Mouse (Mus musculus) heart, embryonic 14.5 days (tissue): ENCODE measurements around the gene Rdm1. TPM values are rescaled to one million over a fixed set of nuclear protein-coding genes. Genes with fewer than 3 reads are reported as not detected.
"Not testable (repeated sequence)": the region's sequence is repeated elsewhere in the genome, so short reads cannot be mapped to it uniquely, and the experiment has no call there.

Experiments used
- ATAC-seq: fragments of 200-750 bp; cut with Nextera tagmentation; 2 replicates; pipeline ENCODE4 v1.8.0; 2017; ENCODE audit warnings: low read depth, moderate TSS enrichment; ENCODE audit not compliant: insufficient number of reproducible peaks, insufficient read depth, low FRiP score
- H3K27ac ChIP-seq, 2 experiments: fragments of 200-500 bp in 1 of 2; fragments of 300-500 bp in 1 of 2; sonication (generic) in 1 of 2; replicated peaks in 1 of 2; 2 replicates each; pipeline ENCODE4 v1.5.1; 2012 to 2014; ENCODE audit warnings: low read depth in 2 of 2, low read length in 2 of 2, control low read depth in 1 of 2, mild to moderate bottlenecking in 1 of 2, mixed read lengths in 1 of 2; ENCODE audit not compliant: control insufficient read depth in 1 of 2, insufficient read depth in 1 of 2
- H3K27me3 ChIP-seq: fragments of 300-500 bp; sonication (generic); 2 replicates; pipeline ENCODE4 v1.6.1; 2014; ENCODE audit warnings: mild to moderate bottlenecking, low read length, control low read depth; ENCODE audit not compliant: control insufficient read depth, insufficient read depth
- H3K36me3 ChIP-seq: fragments of 300-500 bp; sonication (generic); 2 replicates; pipeline ENCODE4 v1.6.1; 2014; ENCODE audit warnings: mild to moderate bottlenecking, control low read depth, low read length, mixed read lengths; ENCODE audit not compliant: control insufficient read depth, insufficient read depth
- H3K4me1 ChIP-seq, 2 experiments: fragments of 200-500 bp in 1 of 2; fragments of 300-500 bp in 1 of 2; sonication (generic) in 1 of 2; 2 replicates each; pipeline ENCODE4 v1.6.1; 2012 to 2014; ENCODE audit warnings: low read length in 2 of 2, control low read depth in 1 of 2, mixed read lengths in 1 of 2; ENCODE audit not compliant: control insufficient read depth in 2 of 2, insufficient read depth in 2 of 2
- H3K4me2 ChIP-seq: fragments of 300-500 bp; sonication (generic); 2 replicates; pipeline ENCODE4 v1.6.1; 2014; ENCODE audit warnings: mild to moderate bottlenecking, low read length
- H3K4me3 ChIP-seq, 2 experiments: fragments of 200-500 bp in 1 of 2; fragments of 300-500 bp in 1 of 2; sonication (generic) in 1 of 2; 2 replicates each; pipeline ENCODE4 v1.5.1; 2012 to 2014; ENCODE audit warnings: low read length in 2 of 2, mild to moderate bottlenecking in 2 of 2, control low read depth in 1 of 2, low read depth in 1 of 2, moderate library complexity in 1 of 2; ENCODE audit not compliant: control insufficient read depth in 1 of 2, insufficient read depth in 1 of 2
- H3K9ac ChIP-seq: fragments of 300-500 bp; sonication (generic); 2 replicates; pipeline ENCODE4 v1.6.1; 2014; ENCODE audit warnings: mild to moderate bottlenecking, low read length
- H3K9me3 ChIP-seq: fragments of 300-500 bp; sonication (generic); 2 replicates; pipeline ENCODE4 v1.6.1; 2016; ENCODE audit warnings: low read length, control low read depth; ENCODE audit not compliant: control insufficient read depth
- WGBS: fragments of 180-500 bp; shearing (Covaris S2); extraction: QIAGEN DNeasy Blood & Tissue Kit; methylation state at CpG from one replicate; pipeline ENCODE4 v1.1.7; 2014; 5-methylcytosine and 5-hydroxymethylcytosine counted together
- polyA plus RNA-seq: library from polyadenylated mRNA; unstranded; fragments of >200 nt; fragmentation: Nextera tagmentation; extraction: Ambion mirVana; gene quantifications from 2 replicates; pipeline ENCODE4 v1.2.1, GENCODE M21; 2014

Rdm1 gene
- polyA plus RNA-seq, 1 experiment from 2014 or later = 48.4 TPM

GRCm38 (mm10) chr11:101646283-101646794, 19.3 kb downstream of the Rdm1 start:
- H3K9me3 ChIP-seq, H3K27me3 ChIP-seq, ATAC-seq, H3K4me1 ChIP-seq, H3K36me3 ChIP-seq: not testable (repeated sequence)
- peak overlapping the region; percentile 54 for H3K4me2 ChIP-seq
- peak overlapping the region; percentile 84 to 87 for H3K27ac ChIP-seq
- WGBS = 13% methylated on average over 13 of the region's 16 CpGs
- peak overlapping the region; percentile 70 for H3K9ac ChIP-seq
- peak overlapping the region; percentile 27 to 39 for H3K4me3 ChIP-seq

GRCm38 (mm10) chr11:101647093-101647492, 20.1 kb downstream of the Rdm1 start:
- not testable (repeated sequence) for H3K4me3 ChIP-seq, H3K4me2 ChIP-seq, H3K9ac ChIP-seq, H3K27me3 ChIP-seq, H3K4me1 ChIP-seq, ATAC-seq, H3K9me3 ChIP-seq, H3K27ac ChIP-seq, H3K36me3 ChIP-seq
- 90% methylated on average over 10 of the region's 10 CpGs for WGBS

- Histone ChIP-seq H3K4me2 (no peak overlapping the region), H3K9ac (no peak overlapping the region), H3K27ac (no peak overlapping the region), H3K36me3 (no peaks in the 10 kb centered on the region), H3K27me3 (no peaks in the 10 kb centered on the region), H3K9me3 (no peaks in the 10 kb centered on the region), H3K4me3 (no peak overlapping the region), H3K4me1 (peaks cover 0 to 2% of the 10 kb centered on the region in 2 experiments; a peak in 1 of 4 replicates)
- no peak for ATAC-seq
- WGBS = 84% methylated on average over 4 of the region's 4 CpGs
Measured at GRCm38 (mm10) chr11:101656356-101656755, 29.4 kb downstream of the Rdm1 start.

GRCm38 (mm10) chr11:101657528-101657885, 30.5 kb downstream of the Rdm1 start:
- peak overlapping the region; percentile 63 for H3K4me2 ChIP-seq
- no peak for ATAC-seq
- H3K9ac ChIP-seq = peak overlapping the region; percentile 80
- no peaks in the 10 kb centered on the region for H3K36me3 ChIP-seq
- no peaks in the 10 kb centered on the region for H3K27me3 ChIP-seq
- H3K4me1 ChIP-seq = peaks cover 0 to 2% of the 10 kb centered on the region in 2 experiments; a peak in 1 of 4 replicates
- H3K9me3 ChIP-seq = no peaks in the 10 kb centered on the region
- H3K4me3 ChIP-seq = peak overlapping the region; percentile 25 to 32; a peak in 3 of 4 replicates
- peak overlapping the region; percentile 95 for H3K27ac ChIP-seq
- 3% methylated on average over 3 of the region's 3 CpGs for WGBS

GRCm38 (mm10) chr11:101657886-101658750, 31.1 kb downstream of the Rdm1 start:
- WGBS = under 1% methylated on average over 36 of the region's 40 CpGs
- peak; percentile 79 for ATAC-seq
- not testable (repeated sequence) for H3K9me3 ChIP-seq

GRCm38 (mm10) chr11:101658751-101659558, 32.0 kb downstream of the Rdm1 start:
- H3K27ac ChIP-seq = peak overlapping the region; percentile 73 to 95; a peak in 3 of 4 replicates
- no peaks in the 10 kb centered on the region for H3K36me3 ChIP-seq
- 31% methylated on average over 10 of the region's 10 CpGs for WGBS
- no peaks in the 10 kb centered on the region for H3K9me3 ChIP-seq
- no peaks in the 10 kb centered on the region for H3K27me3 ChIP-seq
- H3K9ac ChIP-seq = peak overlapping the region; percentile 41; the same call in 1 of the 2 replicates
- ATAC-seq = no peak
- no peak overlapping the region for H3K4me3 ChIP-seq
- H3K4me1 ChIP-seq = peaks cover 0 to 5% of the 10 kb centered on the region in 2 experiments; a peak in 1 of 4 replicates
- H3K4me2 ChIP-seq = peak overlapping the region; percentile 11; the same call in 1 of the 2 replicates

More at GRCm38 (mm10) chr11:101657886-101658750, 31.1 kb downstream of the Rdm1 start:
- H3K9ac ChIP-seq = peak overlapping the region; percentile 80
- H3K4me1 ChIP-seq, H3K27me3 ChIP-seq, H3K36me3 ChIP-seq: not testable (repeated sequence)
- peak overlapping the region; percentile 95 for H3K27ac ChIP-seq
- H3K4me2 ChIP-seq = peak overlapping the region; percentile 63
- peak overlapping the region; percentile 25 to 32 for H3K4me3 ChIP-seq

- Histone ChIP-seq H3K9me3 (no peaks in the 10 kb centered on the region), H3K27ac (no peak overlapping the region), H3K4me1 (peaks cover 0 to 7% of the 10 kb centered on the region in 2 experiments; a peak in 2 of 4 replicates), H3K36me3 (no peaks in the 10 kb centered on the region), H3K4me2 (no peak overlapping the region), H3K4me3 (no peak overlapping the region), H3K27me3 (no peaks in the 10 kb centered on the region), H3K9ac (no peak overlapping the region)
- ATAC-seq = no peak
- WGBS = 59% methylated on average over 7 of the region's 7 CpGs
Measured at GRCm38 (mm10) chr11:101661191-101661590, 34.2 kb downstream of the Rdm1 start.
